Mouse (Mus musculus): ENCODE results near the gene Ifi207. TPM values are rescaled to one million over a fixed set of nuclear protein-coding genes. Genes with fewer than 3 reads are reported as not detected.

The Ifi207 gene
- polyA plus RNA-seq, 1 experiment from 2014 or later = 1.2 TPM

Other genes starting within 250 kb of the Ifi207 start
- gene Ifi214, start 205.8 kb downstream of the Ifi207 start, polyA plus RNA-seq (2015; fragmentation: Nextera tagmentation; extraction: Ambion mirVana) = not detected in 2 replicates
- gene Ifi213, start 142.5 kb downstream of the Ifi207 start, polyA plus RNA-seq (2015; fragmentation: Nextera tagmentation; extraction: Ambion mirVana) = 0.14 and 0.24 TPM in 2 replicates
- 0.39 and 0.52 TPM in 2 replicates for gene Ifi209, start 110.8 kb downstream of the Ifi207 start, polyA plus RNA-seq (2015; fragmentation: Nextera tagmentation; extraction: Ambion mirVana)
- gene Ifi208, start 68.1 kb downstream of the Ifi207 start, polyA plus RNA-seq (2015; fragmentation: Nextera tagmentation; extraction: Ambion mirVana) = 0.05 and 0.08 TPM in 2 replicates
- gene Ifi204, start 25.2 kb upstream of the Ifi207 start, polyA plus RNA-seq (2015; fragmentation: Nextera tagmentation; extraction: Ambion mirVana) = 2.4 and 2.6 TPM in 2 replicates
- gene Ifi211, start 171.3 kb upstream of the Ifi207 start, polyA plus RNA-seq (2015; fragmentation: Nextera tagmentation; extraction: Ambion mirVana) = 0.74 and 1.3 TPM in 2 replicates
- gene Mndal, start 200.7 kb upstream of the Ifi207 start, polyA plus RNA-seq (2015; fragmentation: Nextera tagmentation; extraction: Ambion mirVana) = 3.0 and 3.4 TPM in 2 replicates
- 1.9 and 2.3 TPM in 2 replicates for gene Ifi203, start 200.9 kb upstream of the Ifi207 start, polyA plus RNA-seq (2015; fragmentation: Nextera tagmentation; extraction: Ambion mirVana)
- not detected in 2 replicates for gene Ifi202b, start 241.0 kb upstream of the Ifi207 start, polyA plus RNA-seq (2015; fragmentation: Nextera tagmentation; extraction: Ambion mirVana)

All from intestine, embryonic 15.5 days (tissue).